Mouse (Mus musculus) cortical plate, adult 2 months (tissue): Measurements from ENCODE around the gene Vps72.

Experiments
- CTCF ChIP-seq: fragments of 200-500 bp; IDR thresholded peaks from 2 replicates; pipeline ENCODE4 v1.5.1; 2011; ENCODE audit warnings: mild to moderate bottlenecking, control low read depth, low read length; ENCODE audit not compliant: insufficient read depth; ENCODE audit errors: extremely low read depth
- POLR2A ChIP-seq: fragments of 200-500 bp; IDR thresholded peaks from 2 replicates; pipeline ENCODE4 v1.6.1; 2011; ENCODE audit warnings: mild to moderate bottlenecking, low read length, control low read depth; ENCODE audit not compliant: insufficient read depth; ENCODE audit errors: extremely low read depth

DNA sequence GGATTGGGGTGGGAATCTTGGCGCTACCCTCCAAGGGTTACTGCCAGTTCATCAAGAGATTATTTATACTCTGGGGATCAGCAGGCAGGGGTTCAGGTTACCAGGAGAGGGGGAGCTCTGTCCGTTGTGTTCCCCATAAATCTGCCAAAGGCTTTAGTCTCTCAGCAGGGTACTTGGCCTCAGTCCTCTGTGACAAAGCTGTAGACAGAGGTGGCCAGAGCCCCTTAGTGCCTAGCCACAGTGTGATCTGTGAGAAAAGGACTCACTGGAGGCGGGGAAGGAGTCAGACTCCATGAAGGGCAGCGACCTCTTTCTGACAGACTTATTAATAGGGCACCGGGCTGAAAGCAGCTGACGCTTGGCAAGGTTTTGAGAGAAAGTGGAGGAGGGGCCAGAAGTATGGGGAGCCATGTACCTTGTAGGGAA, 18.4 kb downstream of the Vps72 start:
- TF ChIP-seq CTCF: no peak
- no peak for TF ChIP-seq POLR2A
